Mouse (Mus musculus) gastrocnemius, postnatal 14 days (tissue): ENCODE results near the gene Arfgef3. TPM values are rescaled to one million over a fixed set of nuclear protein-coding genes. Genes with fewer than 3 reads are reported as not detected.

ENCODE experiments used
- DNase-seq: peaks from one replicate; pipeline ENCODE4 v3.0.0; 2021; ENCODE audit warnings: mixed read lengths
- intact Hi-C: fragments of 180-260 bp; cut with DNase I; formaldehyde crosslinking; loops from one replicate; pipeline ENCODE4 v1.15.1; 2025; ENCODE audit warnings: low total_unique reads
- long read RNA-seq, 2 experiments: library from polyadenylated mRNA; stranded (forward); transcript quantifications; one replicate each; pipeline ENCODE4 v2.0.0; 2021
- total RNA-seq, 2 experiments: library from RNA; stranded (reverse); gene quantifications; 2 replicates each; pipeline ENCODE4 v1.2.3; 2021

The Arfgef3 gene
- 1 to 10 TPM in 1 of 2 experiments, under 1 TPM in 1; 0.84 to 1.3 TPM for total RNA-seq
- long read RNA-seq, experiment 1, result 0 reads
- long read RNA-seq, experiment 2, result 0 reads

GRCm38 (mm10) chr10:18743286-18744142, at the start of gene Arfgef3:
Gene Arfgef3, minus strand, starts transcription at chr10:18743949.
- DNase-seq, result peak; percentile 62
- intact Hi-C loops, result no loop called here

- intact Hi-C loops, result no loop called here
- DNase-seq, result no peak
Observed at GRCm38 (mm10) chr10:18790063-18790462, 46.3 kb upstream of the Arfgef3 start.

GRCm38 (mm10) chr10:18788601-18789000, 44.9 kb upstream of the Arfgef3 start:
- no peak for DNase-seq
- intact Hi-C loops, result no loop called here

GRCm38 (mm10) chr10:18786693-18787092, 42.9 kb upstream of the Arfgef3 start, which contains the start of gene Gm4922:
Gene Gm4922, minus strand, starts transcription at chr10:18786793.
- no peak for DNase-seq
- intact Hi-C loops, result no loop called here

- DNase-seq, result no peak
- intact Hi-C loops, result no loop called here
Observed at GRCm38 (mm10) chr10:18777546-18777945, 33.8 kb upstream of the Arfgef3 start.

- intact Hi-C loops, result no loop called here
- no peak for DNase-seq
Observed at GRCm38 (mm10) chr10:18772537-18773179, 28.9 kb upstream of the Arfgef3 start.

GRCm38 (mm10) chr10:18769909-18770308, 26.2 kb upstream of the Arfgef3 start:
- DNase-seq, result no peak
- intact Hi-C loops, result loop anchor here (10.0 kb wide), 1 partner anchor 135 kb away; no protein-coding TSS in a partner anchor

GRCm38 (mm10) chr10:18760241-18760640, 16.5 kb upstream of the Arfgef3 start:
- DNase-seq, result peak; percentile 19
- intact Hi-C loops, result loop anchor here (10.0 kb wide), 1 partner anchor 145 kb away; no protein-coding TSS in a partner anchor

GRCm38 (mm10) chr10:18750057-18750456, 6.3 kb upstream of the Arfgef3 start:
- no peak for DNase-seq
- intact Hi-C loops, result no loop called here

GRCm38 (mm10) chr10:18742086-18742485, 1.7 kb downstream of the Arfgef3 start:
- intact Hi-C loops, result no loop called here
- no peak for DNase-seq

GRCm38 (mm10) chr10:18741024-18741423, 2.7 kb downstream of the Arfgef3 start:
- DNase-seq, result no peak
- intact Hi-C loops, result no loop called here

- intact Hi-C loops, result no loop called here
- DNase-seq, result no peak
Observed at GRCm38 (mm10) chr10:18728548-18728947, 15.2 kb downstream of the Arfgef3 start.

GRCm38 (mm10) chr10:18711436-18711835, 32.3 kb downstream of the Arfgef3 start:
- no peak for DNase-seq
- intact Hi-C loops, result no loop called here

GRCm38 (mm10) chr10:18710949-18711348, 32.8 kb downstream of the Arfgef3 start:
- intact Hi-C loops, result no loop called here
- DNase-seq, result no peak

- intact Hi-C loops, result no loop called here
- no peak for DNase-seq
Observed at GRCm38 (mm10) chr10:18709836-18710235, 33.9 kb downstream of the Arfgef3 start.

- DNase-seq, result no peak
- intact Hi-C loops, result no loop called here
Observed at GRCm38 (mm10) chr10:18708641-18709040, 35.1 kb downstream of the Arfgef3 start.

GRCm38 (mm10) chr10:18704393-18705120, 39.2 kb downstream of the Arfgef3 start:
- intact Hi-C loops, result no loop called here
- no peak for DNase-seq

GRCm38 (mm10) chr10:18701517-18701916, 42.2 kb downstream of the Arfgef3 start:
- intact Hi-C loops, result no loop called here
- DNase-seq, result no peak

- intact Hi-C loops, result no loop called here
- peak; percentile 27 for DNase-seq
Observed at GRCm38 (mm10) chr10:18700117-18700516, 43.6 kb downstream of the Arfgef3 start.

- intact Hi-C loops, result no loop called here
- no peak for DNase-seq
Observed at GRCm38 (mm10) chr10:18699151-18699550, 44.6 kb downstream of the Arfgef3 start.
